Mouse (Mus musculus) bone marrow macrophage, adult 2 months (primary cell): ENCODE data around the gene A030005K14Rik.

Experiments used
- CTCF ChIP-seq: IDR thresholded peaks from 2 replicates; pipeline ENCODE4 v1.5.1; 2012; ENCODE audit warnings: low read depth, mild to moderate bottlenecking, low read length, moderate library complexity
- POLR2A ChIP-seq: IDR thresholded peaks from 2 replicates; pipeline ENCODE4 v1.6.1; 2012; ENCODE audit warnings: mild to moderate bottlenecking, low read depth, low read length, borderline replicate concordance

- no peak for TF ChIP-seq POLR2A
- no peak for TF ChIP-seq CTCF
These were observed 21.0 kb downstream of the A030005K14Rik start, which contains the start of gene Slc19a3 for GRCm38 (mm10) chr1:83038109-83038672.
